ENCODE assay signal across 13 mouse cellular contexts in the genomic region with DNA sequence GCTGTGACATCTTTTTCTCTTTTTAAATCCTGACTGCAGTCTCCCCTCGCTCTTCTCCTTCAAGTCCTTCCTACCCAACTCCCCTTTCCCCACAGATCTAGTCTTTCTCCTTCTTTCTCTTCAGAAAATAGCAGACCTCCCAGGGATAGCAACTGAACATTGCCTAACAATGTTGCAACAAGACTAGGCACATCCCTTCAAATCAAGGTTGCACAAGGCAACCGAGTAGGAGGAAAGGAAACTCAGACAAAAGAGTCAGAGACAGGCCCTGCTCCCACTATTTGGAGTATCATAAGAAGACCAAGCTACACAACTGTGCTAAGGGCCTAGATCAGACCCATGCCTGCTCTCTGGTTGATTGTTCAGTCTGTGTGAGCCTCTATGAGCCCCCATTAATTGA.
"Had no signal": no experiment of that assay in that cellular context is flagged by ENCODE, and none has a peak within 500 bp of the region (broad histone marks: within the 10 kb centered on the region; RNA-seq: fewer than 3 reads in every experiment).

No protein-coding gene starts in this region.

- ATAC-seq: hindbrain, postnatal 0 days; intestine, embryonic 16.5 days; liver, embryonic 12.5 days had no signal

- DNase-seq: gastrocnemius, adult 2 months; gastrocnemius, postnatal 10 days; gastrocnemius, postnatal 25 days; heart, adult 18-20 months; heart, postnatal 10 days; kidney, adult 11 months; kidney, adult 2 months; kidney, adult 9 months; kidney, postnatal 25 days; kidney, postnatal 4 days had no signal
